In genomic region chr6:87672661-87673060, GRCm38 (mm10) we compare ENCODE assay signal across 8 mouse cellular contexts. TPM values are rescaled to one million over a fixed set of nuclear protein-coding genes. Genes with fewer than 3 reads are reported as not detected.
DNase-seq lines count a peak whose midpoint lies in the region; ATAC-seq and TF ChIP-seq lines count a peak whose summit lies in the region.

No protein-coding gene starts in this region.

- H3K27ac ChIP-seq in heart, embryonic 13.5 days (replicated peaks): 0 out of 2 replicates have a peak overlapping the region, but pooled peaks have one; percentile 2
- peak overlapping the region; percentile 14; the same call in 1 of the 2 replicates for H3K27ac ChIP-seq in MEL (ENCODE audit: control insufficient read depth, low read depth, low read length)
- peak overlapping the region; percentile 49; the same call in 1 of the 2 replicates for H3K27ac ChIP-seq in heart, postnatal 0 days (ENCODE audit: low read depth)
- peak overlapping the region; percentile 84 for H3K27ac ChIP-seq in midbrain, embryonic 10.5 days (replicated peaks)

- TF ChIP-seq RAD21 in MEL (IDR thresholded peaks at IDR 0.05; ENCODE audit: low read depth, low read length): no peak

- peak overlapping the region; percentile 60 for H3K4me2 ChIP-seq in heart, embryonic 13.5 days
- H3K4me2 ChIP-seq in heart, postnatal 0 days (ENCODE audit: low read depth, low read length): peak overlapping the region; percentile 48

- peaks cover 5% of the 10 kb centered on the region for H3K79me2 ChIP-seq in MEL (ENCODE audit: control insufficient read depth, insufficient read depth, low read length, poor library complexity)

- peak overlapping the region; percentile 70 for H3K4me3 ChIP-seq in heart, embryonic 13.5 days
- H3K4me3 ChIP-seq in MEL (ENCODE audit: control insufficient read depth in 1 of 2, insufficient read depth in 1 of 2, low read depth in 2 of 2, low read length in 2 of 2): peak overlapping the region; percentile 47 to 60
- H3K4me3 ChIP-seq in heart, postnatal 0 days (ENCODE audit: low read depth, low read length): 0 out of 2 replicates have a peak overlapping the region, but pooled peaks have one; percentile 87
- peak overlapping the region; percentile 69 for H3K4me3 ChIP-seq in midbrain, embryonic 10.5 days

- no peak for TF ChIP-seq POLR2A in MEL (IDR thresholded peaks at IDR 0.05; ENCODE audit: control insufficient read depth in 1 of 2, insufficient read depth in 1 of 2, low read depth in 1 of 2, low read length in 2 of 2, poor library complexity in 1 of 2)

- no peaks in the 10 kb centered on the region for H3K27me3 ChIP-seq in heart, embryonic 13.5 days (replicated peaks)
- H3K27me3 ChIP-seq in MEL (ENCODE audit: control insufficient read depth in 1 of 2, insufficient read depth in 2 of 2, low read length in 2 of 2): no peaks in the 10 kb centered on the region
- H3K27me3 ChIP-seq in heart, postnatal 0 days (ENCODE audit: control insufficient read depth, insufficient read depth, low read length): no peaks in the 10 kb centered on the region
- H3K27me3 ChIP-seq in midbrain, embryonic 10.5 days (ENCODE audit: low read depth, poor library complexity, severe bottlenecking): no peaks in the 10 kb centered on the region

- H3K9ac ChIP-seq in heart, embryonic 13.5 days: peak overlapping the region; percentile 55
- peak overlapping the region; percentile 72 for H3K9ac ChIP-seq in MEL (ENCODE audit: control insufficient read depth, low read depth, low read length, poor library complexity, severe bottlenecking)
- 0 out of 2 replicates have a peak overlapping the region, but pooled peaks have one; percentile 23 for H3K9ac ChIP-seq in heart, postnatal 0 days (replicated peaks; ENCODE audit: low read depth, low read length)

- TF ChIP-seq CTCF in MEL (IDR thresholded peaks at IDR 0.05 in 2 of 3, conservative IDR thresholded peaks at IDR 0.05 in 1 of 3; ENCODE audit: control insufficient read depth in 1 of 3, insufficient read depth in 1 of 3, low read depth in 2 of 3, low read length in 3 of 3, poor library complexity in 1 of 3, severe bottlenecking in 1 of 3): no peak
- TF ChIP-seq CTCF in heart, postnatal 0 days (IDR thresholded peaks at IDR 0.05; ENCODE audit: low read depth): no peak

- 38% methylated on average over 4 of the region's 4 CpGs for WGBS in heart, embryonic 13.5 days
- 46% methylated on average over 4 of the region's 4 CpGs for WGBS in heart, postnatal 0 days
- 57% methylated on average over 4 of the region's 4 CpGs for WGBS in midbrain, embryonic 10.5 days

- intact Hi-C loops in heart, postnatal 25 days (cut with DNase I): loop anchor here (5.0 kb wide), 1 partner anchor 275 kb away; no protein-coding TSS in a partner anchor

- H3K36me3 ChIP-seq in heart, embryonic 13.5 days: no peaks in the 10 kb centered on the region
- peaks cover 0 to 24% of the 10 kb centered on the region in 2 experiments; a peak in 2 of 4 replicates for H3K36me3 ChIP-seq in MEL (ENCODE audit: control insufficient read depth in 1 of 2, insufficient read depth in 2 of 2, low read length in 2 of 2)
- no peaks in the 10 kb centered on the region for H3K36me3 ChIP-seq in heart, postnatal 0 days (replicated peaks; ENCODE audit: control insufficient read depth, insufficient read depth, low read length)
- no peaks in the 10 kb centered on the region for H3K36me3 ChIP-seq in midbrain, embryonic 10.5 days

- TF ChIP-seq EP300 in MEL (IDR thresholded peaks at IDR 0.05; ENCODE audit: low read depth in 1 of 2, low read length in 2 of 2): no peak
- TF ChIP-seq EP300 in heart, postnatal 0 days (IDR thresholded peaks at IDR 0.05; ENCODE audit: low read depth): no peak

- no peak for DNase-seq in heart, postnatal 25 days (ENCODE audit: low spot score)
- no peak for DNase-seq in MEL (ENCODE audit: low read depth, low spot score)
- DNase-seq in heart, postnatal 0 days (ENCODE audit: low spot score): no peak
- no peak for DNase-seq in midbrain, embryonic 10.5 days (ENCODE audit: low spot score)
- no peak for DNase-seq in thymus, postnatal 4 days
- DNase-seq in urinary bladder, postnatal 25 days (ENCODE audit: low spot score): no peak
- DNase-seq in thymus, postnatal 0 days (ENCODE audit: low spot score): no peak

- no peaks in the 10 kb centered on the region for H3K9me3 ChIP-seq in heart, embryonic 13.5 days
- no peaks in the 10 kb centered on the region for H3K9me3 ChIP-seq in MEL (replicated peaks; ENCODE audit: insufficient read depth, low read length)
- H3K9me3 ChIP-seq in heart, postnatal 0 days (replicated peaks; ENCODE audit: control insufficient read depth, low read length): no peaks in the 10 kb centered on the region
- H3K9me3 ChIP-seq in midbrain, embryonic 10.5 days (replicated peaks): no peaks in the 10 kb centered on the region

- peaks cover 14% of the 10 kb centered on the region for H3K4me1 ChIP-seq in heart, embryonic 13.5 days
- peaks cover 11 to 15% of the 10 kb centered on the region in 2 experiments for H3K4me1 ChIP-seq in MEL (ENCODE audit: control insufficient read depth in 1 of 2, insufficient read depth in 2 of 2, low read length in 2 of 2)
- H3K4me1 ChIP-seq in heart, postnatal 0 days (ENCODE audit: control insufficient read depth, insufficient read depth): peaks cover 6% of the 10 kb centered on the region
- peaks cover 31% of the 10 kb centered on the region for H3K4me1 ChIP-seq in midbrain, embryonic 10.5 days

- ATAC-seq in heart, embryonic 13.5 days (ENCODE audit: extremely low read depth, insufficient number of reproducible peaks, low FRiP score, low TSS enrichment): no peak
- ATAC-seq in heart, postnatal 0 days (ENCODE audit: insufficient read depth, low read depth): no peak

TF ChIP-seq in MEL, 35 proteins besides CTCF, POLR2A, EP300 and RAD21:
- TF ChIP-seq NELFE (IDR thresholded peaks at IDR 0.05; ENCODE audit: low read depth, low read length): peak; percentile 1; the same call in 1 of the 2 replicates
- TF ChIP-seq ZNF384 (IDR thresholded peaks at IDR 0.05; ENCODE audit: low read depth, low read length): no peak
- no peak for TF ChIP-seq ZKSCAN1 (IDR thresholded peaks at IDR 0.05; ENCODE audit: low read depth, low read length)
- TF ChIP-seq USF2 (IDR thresholded peaks at IDR 0.05; ENCODE audit: borderline replicate concordance in 1 of 2, insufficient read depth in 1 of 2, low read depth in 1 of 2, low read length in 2 of 2): no peak

RNA-seq across cellular contexts. Expression of gene Aplf, which starts 0.7 kb away (rescaled TPM):
- 8.4 and 8.7 TPM in 2 replicates for polyA plus RNA-seq in heart, embryonic 13.5 days (2015; fragmentation: Nextera tagmentation; extraction: Ambion mirVana)
- 1 to 10 TPM; 2.3 to 2.6 TPM for total RNA-seq in heart, postnatal 25 days (2021)
- 12.6 and 14.5 TPM in 2 replicates for total RNA-seq in MEL (2012; rRNA removed)
- polyA plus RNA-seq in MEL (2012; ENCODE audit: insufficient read depth in 1 of 2, insufficient read length in 2 of 2, low read depth in 1 of 2, low replicate concordance in 2 of 2, missing spikeins in 1 of 2): 10 to 100 TPM in 1 of 2 experiments, not detected in 1; 20.3 TPM
- total RNA-seq in heart, postnatal 0 days (2014; rRNA removed; ENCODE audit: low replicate concordance): 1.6 and 2.0 TPM in 2 replicates
- polyA plus RNA-seq in heart, postnatal 0 days (2015; fragmentation: Nextera tagmentation; extraction: Ambion mirVana): 2.7 and 4.2 TPM in 2 replicates
- 13.2 and 13.8 TPM in 2 replicates for polyA plus RNA-seq in midbrain, embryonic 10.5 days (2016; fragmentation: Nextera tagmentation; extraction: Ambion mirVana)
- polyA plus RNA-seq in thymus, postnatal 0 days (2015; fragmentation: Nextera tagmentation; extraction: Ambion mirVana): 16.8 and 17.4 TPM in 2 replicates

RNA-seq across cellular contexts. Expression of gene Efcc1, which starts 58.0 kb away (rescaled TPM):
- polyA plus RNA-seq in heart, embryonic 13.5 days (2015; fragmentation: Nextera tagmentation; extraction: Ambion mirVana): 0.43 and 0.52 TPM in 2 replicates
- total RNA-seq in heart, postnatal 25 days (2021): 1 to 10 TPM in 1 of 2 experiments, under 1 TPM in 1; 0.95 to 1.4 TPM
- total RNA-seq in MEL (2012; rRNA removed): 0.27 TPM in 1 of 2 replicates, not detected in the other
- polyA plus RNA-seq in MEL (2012; ENCODE audit: insufficient read depth in 1 of 2, insufficient read length in 2 of 2, low read depth in 1 of 2, low replicate concordance in 2 of 2, missing spikeins in 1 of 2): 1 to 10 TPM in 1 of 2 experiments, not detected in 1; 1.2 TPM
- 0.77 TPM in 1 of 2 replicates, not detected in the other for total RNA-seq in heart, postnatal 0 days (2014; rRNA removed; ENCODE audit: low replicate concordance)
- polyA plus RNA-seq in heart, postnatal 0 days (2015; fragmentation: Nextera tagmentation; extraction: Ambion mirVana): 0.62 and 0.75 TPM in 2 replicates
- polyA plus RNA-seq in midbrain, embryonic 10.5 days (2016; fragmentation: Nextera tagmentation; extraction: Ambion mirVana): 5.4 and 7.2 TPM in 2 replicates
- polyA plus RNA-seq in thymus, postnatal 0 days (2015; fragmentation: Nextera tagmentation; extraction: Ambion mirVana): 0.18 and 0.26 TPM in 2 replicates

Comparison
In these comparisons a context has a peak if more than half of its experiments do, and no peak if none do; other contexts are left out.
1. H3K27ac ChIP-seq: peak in every context shown above with its lines; median percentile 84 in midbrain, embryonic 10.5 days; 49 in heart, postnatal 0 days; 14 in MEL; 2 in heart, embryonic 13.5 days.